Mouse (Mus musculus): Measurements from ENCODE around the gene Lamp2.

DNA sequence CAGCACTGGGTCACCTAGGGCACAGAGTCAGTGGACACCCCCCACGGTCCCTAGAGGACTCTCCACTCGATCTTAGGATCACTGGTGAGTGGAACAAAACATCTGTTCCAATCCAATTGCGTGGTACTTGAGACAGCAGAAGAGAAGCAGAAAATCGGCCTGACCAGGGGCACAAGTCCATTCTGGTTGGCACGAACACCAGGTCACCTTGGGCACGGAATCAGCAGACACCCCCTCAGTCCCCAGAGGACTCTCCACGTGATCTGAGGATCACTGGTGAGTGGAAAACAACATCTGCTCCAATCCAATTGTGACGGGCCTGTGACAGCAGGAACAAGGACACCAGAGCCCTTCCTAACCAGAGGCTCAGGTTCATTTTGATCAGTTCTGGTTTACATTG lies 94.2 kb downstream of the Lamp2 start:
- TF ChIP-seq POLR2A (IDR thresholded peaks at IDR 0.05; ENCODE audit: insufficient read depth, low read depth, low read length) = no peak
- TF ChIP-seq CTCF (IDR thresholded peaks at IDR 0.05; ENCODE audit: insufficient read depth, low read depth, low read length) = no peak
